Mouse (Mus musculus): ENCODE data around the gene Sele. TPM values are rescaled to one million over a fixed set of nuclear protein-coding genes. Genes with fewer than 3 reads are reported as not detected.

Gene Sele
- polyA plus RNA-seq, 1 experiment from 2014 or later, result not detected

GRCm38 (mm10) chr1:164025685-164026084 is 22.3 kb upstream of the Sele start:
- H3K4me3 ChIP-seq (ENCODE audit: low read depth, low read length), result no peak overlapping the region
- H3K27ac ChIP-seq (ENCODE audit: low read depth), result no peak overlapping the region
- no peak overlapping the region for H3K9ac ChIP-seq (ENCODE audit: low read length)
- no peaks in the 10 kb centered on the region for H3K27me3 ChIP-seq (replicated peaks; ENCODE audit: control insufficient read depth, insufficient read depth, low read length)
- DNase-seq (ENCODE audit: low spot score), result no peak
- no peak overlapping the region for H3K4me2 ChIP-seq (ENCODE audit: low read length)
- WGBS, result 85% methylated on average over 4 of the region's 4 CpGs
- no peaks in the 10 kb centered on the region for H3K4me1 ChIP-seq (replicated peaks; ENCODE audit: control insufficient read depth, insufficient read depth, low read length)
- no peaks in the 10 kb centered on the region for H3K9me3 ChIP-seq (ENCODE audit: control insufficient read depth, low read length)
- H3K36me3 ChIP-seq (ENCODE audit: control insufficient read depth, insufficient read depth, low read length), result no peaks in the 10 kb centered on the region
- ATAC-seq (replicated peaks; ENCODE audit: low FRiP score, low TSS enrichment, low read depth), result no peak

- Histone ChIP-seq H3K4me1 (replicated peaks; ENCODE audit: control insufficient read depth, insufficient read depth, low read length) (no peaks in the 10 kb centered on the region), H3K9me3 (ENCODE audit: control insufficient read depth, low read length) (no peaks in the 10 kb centered on the region), H3K27ac (ENCODE audit: low read depth) (no peak overlapping the region), H3K27me3 (replicated peaks; ENCODE audit: control insufficient read depth, insufficient read depth, low read length) (no peaks in the 10 kb centered on the region), H3K36me3 (ENCODE audit: control insufficient read depth, insufficient read depth, low read length) (no peaks in the 10 kb centered on the region), H3K4me3 (ENCODE audit: low read depth, low read length) (no peak overlapping the region), H3K9ac (ENCODE audit: low read length) (no peak overlapping the region), H3K4me2 (ENCODE audit: low read length) (no peak overlapping the region)
- ATAC-seq (replicated peaks; ENCODE audit: low FRiP score, low TSS enrichment, low read depth), result no peak
- no peak for DNase-seq (ENCODE audit: low spot score)
- 59% methylated on average over 5 of the region's 5 CpGs for WGBS
Measured at GRCm38 (mm10) chr1:164027416-164027815, 20.6 kb upstream of the Sele start.

GRCm38 (mm10) chr1:164040385-164041135 is 7.5 kb upstream of the Sele start:
- Histone ChIP-seq H3K27me3 (replicated peaks; ENCODE audit: control insufficient read depth, insufficient read depth, low read length) (no peaks in the 10 kb centered on the region), H3K36me3 (ENCODE audit: control insufficient read depth, insufficient read depth, low read length) (no peaks in the 10 kb centered on the region), H3K9me3 (ENCODE audit: control insufficient read depth, low read length) (no peaks in the 10 kb centered on the region), H3K4me2 (ENCODE audit: low read length) (no peak overlapping the region), H3K27ac (ENCODE audit: low read depth) (no peak overlapping the region), H3K4me3 (ENCODE audit: low read depth, low read length) (no peak overlapping the region), H3K4me1 (replicated peaks; ENCODE audit: control insufficient read depth, insufficient read depth, low read length) (no peaks in the 10 kb centered on the region), H3K9ac (ENCODE audit: low read length) (no peak overlapping the region)
- 79% methylated on average over 10 of the region's 10 CpGs for WGBS
- ATAC-seq (replicated peaks; ENCODE audit: low FRiP score, low TSS enrichment, low read depth) (no peak), DNase-seq (ENCODE audit: low spot score) (no peak)

- ATAC-seq (replicated peaks; ENCODE audit: low FRiP score, low TSS enrichment, low read depth) (no peak), DNase-seq (ENCODE audit: low spot score) (no peak)
- H3K36me3 ChIP-seq (ENCODE audit: control insufficient read depth, insufficient read depth, low read length), result no peaks in the 10 kb centered on the region
- no peak overlapping the region for H3K27ac ChIP-seq (ENCODE audit: low read depth)
- no peak overlapping the region for H3K4me3 ChIP-seq (ENCODE audit: low read depth, low read length)
- no peaks in the 10 kb centered on the region for H3K9me3 ChIP-seq (ENCODE audit: control insufficient read depth, low read length)
- H3K4me1 ChIP-seq (replicated peaks; ENCODE audit: control insufficient read depth, insufficient read depth, low read length), result no peaks in the 10 kb centered on the region
- H3K4me2 ChIP-seq (ENCODE audit: low read length), result no peak overlapping the region
- WGBS, result 59% methylated on average over 3 of the region's 3 CpGs
- H3K27me3 ChIP-seq (replicated peaks; ENCODE audit: control insufficient read depth, insufficient read depth, low read length), result no peaks in the 10 kb centered on the region
- no peak overlapping the region for H3K9ac ChIP-seq (ENCODE audit: low read length)
Measured at GRCm38 (mm10) chr1:164043549-164043948, 4.5 kb upstream of the Sele start.

GRCm38 (mm10) chr1:164053561-164053960 is 5.5 kb downstream of the Sele start:
- H3K4me3 ChIP-seq (ENCODE audit: low read depth, low read length), result no peak overlapping the region
- no peak overlapping the region for H3K9ac ChIP-seq (ENCODE audit: low read length)
- H3K36me3 ChIP-seq (ENCODE audit: control insufficient read depth, insufficient read depth, low read length), result no peaks in the 10 kb centered on the region
- DNase-seq (ENCODE audit: low spot score) (no peak), ATAC-seq (replicated peaks; ENCODE audit: low FRiP score, low TSS enrichment, low read depth) (no peak)
- 91% methylated on average over 9 of the region's 9 CpGs for WGBS
- no peaks in the 10 kb centered on the region for H3K9me3 ChIP-seq (ENCODE audit: control insufficient read depth, low read length)
- H3K4me2 ChIP-seq (ENCODE audit: low read length), result no peak overlapping the region
- no peaks in the 10 kb centered on the region for H3K4me1 ChIP-seq (replicated peaks; ENCODE audit: control insufficient read depth, insufficient read depth, low read length)
- no peak overlapping the region for H3K27ac ChIP-seq (ENCODE audit: low read depth)
- no peaks in the 10 kb centered on the region for H3K27me3 ChIP-seq (replicated peaks; ENCODE audit: control insufficient read depth, insufficient read depth, low read length)

- Histone ChIP-seq H3K36me3 (ENCODE audit: control insufficient read depth, insufficient read depth, low read length) (no peaks in the 10 kb centered on the region), H3K9me3 (ENCODE audit: control insufficient read depth, low read length) (no peaks in the 10 kb centered on the region), H3K4me2 (ENCODE audit: low read length) (no peak overlapping the region), H3K4me1 (replicated peaks; ENCODE audit: control insufficient read depth, insufficient read depth, low read length) (no peaks in the 10 kb centered on the region), H3K27ac (ENCODE audit: low read depth) (no peak overlapping the region), H3K9ac (ENCODE audit: low read length) (no peak overlapping the region), H3K27me3 (replicated peaks; ENCODE audit: control insufficient read depth, insufficient read depth, low read length) (no peaks in the 10 kb centered on the region), H3K4me3 (ENCODE audit: low read depth, low read length) (no peak overlapping the region)
- ATAC-seq (replicated peaks; ENCODE audit: low FRiP score, low TSS enrichment, low read depth) (no peak), DNase-seq (ENCODE audit: low spot score) (no peak)
- 45% methylated on average over 2 of the region's 2 CpGs for WGBS
Measured at GRCm38 (mm10) chr1:164054800-164055199, 6.8 kb downstream of the Sele start.

- DNase-seq (ENCODE audit: low spot score) (no peak), ATAC-seq (replicated peaks; ENCODE audit: low FRiP score, low TSS enrichment, low read depth) (no peak)
- Histone ChIP-seq H3K4me2 (ENCODE audit: low read length) (no peak overlapping the region), H3K9me3 (ENCODE audit: control insufficient read depth, low read length) (no peaks in the 10 kb centered on the region), H3K4me3 (ENCODE audit: low read depth, low read length) (no peak overlapping the region), H3K36me3 (ENCODE audit: control insufficient read depth, insufficient read depth, low read length) (no peaks in the 10 kb centered on the region), H3K27me3 (replicated peaks; ENCODE audit: control insufficient read depth, insufficient read depth, low read length) (no peaks in the 10 kb centered on the region), H3K9ac (ENCODE audit: low read length) (no peak overlapping the region), H3K4me1 (replicated peaks; ENCODE audit: control insufficient read depth, insufficient read depth, low read length) (no peaks in the 10 kb centered on the region), H3K27ac (ENCODE audit: low read depth) (no peak overlapping the region)
- WGBS, result 88% methylated on average over 4 of the region's 4 CpGs
Measured at GRCm38 (mm10) chr1:164060071-164060470, 12.0 kb downstream of the Sele start.

- Histone ChIP-seq H3K27me3 (replicated peaks; ENCODE audit: control insufficient read depth, insufficient read depth, low read length) (no peaks in the 10 kb centered on the region), H3K4me3 (ENCODE audit: low read depth, low read length) (no peak overlapping the region), H3K9ac (ENCODE audit: low read length) (no peak overlapping the region), H3K4me1 (replicated peaks; ENCODE audit: control insufficient read depth, insufficient read depth, low read length) (no peaks in the 10 kb centered on the region), H3K27ac (ENCODE audit: low read depth) (no peak overlapping the region), H3K9me3 (ENCODE audit: control insufficient read depth, low read length) (no peaks in the 10 kb centered on the region), H3K36me3 (ENCODE audit: control insufficient read depth, insufficient read depth, low read length) (no peaks in the 10 kb centered on the region), H3K4me2 (ENCODE audit: low read length) (no peak overlapping the region)
- 38% methylated on average over 4 of the region's 4 CpGs for WGBS
- DNase-seq (ENCODE audit: low spot score) (no peak), ATAC-seq (replicated peaks; ENCODE audit: low FRiP score, low TSS enrichment, low read depth) (no peak)
Measured at GRCm38 (mm10) chr1:164061278-164061677, 13.2 kb downstream of the Sele start.

GRCm38 (mm10) chr1:164061925-164062324 is 13.9 kb downstream of the Sele start, which contains the start of gene Sell:
TSS of gene Sell (plus strand) at chr1:164061982.
- 76% methylated on average over 4 of the region's 4 CpGs for WGBS
- no peaks in the 10 kb centered on the region for H3K9me3 ChIP-seq (ENCODE audit: control insufficient read depth, low read length)

More at GRCm38 (mm10) chr1:164061925-164062324, 13.9 kb downstream of the Sele start, which contains the start of gene Sell:
- DNase-seq (ENCODE audit: low spot score) (no peak), ATAC-seq (replicated peaks; ENCODE audit: low FRiP score, low TSS enrichment, low read depth) (no peak)
- Histone ChIP-seq H3K9ac (ENCODE audit: low read length) (no peak within 1 kb of the TSS), H3K4me3 (ENCODE audit: low read depth, low read length) (no peak within 1 kb of the TSS), H3K27me3 (replicated peaks; ENCODE audit: control insufficient read depth, insufficient read depth, low read length) (no peaks in the 10 kb centered on the region), H3K36me3 (ENCODE audit: control insufficient read depth, insufficient read depth, low read length) (no peaks in the 10 kb centered on the region), H3K4me1 (replicated peaks; ENCODE audit: control insufficient read depth, insufficient read depth, low read length) (no peaks in the 10 kb centered on the region), H3K27ac (ENCODE audit: low read depth) (no peak within 1 kb of the TSS), H3K4me2 (ENCODE audit: low read length) (no peak within 1 kb of the TSS)

Measured in intestine, embryonic 14.5 days (tissue).